Mouse (Mus musculus): Measurements from ENCODE around the gene Rbmx. TPM values are rescaled to one million over a fixed set of nuclear protein-coding genes. Genes with fewer than 3 reads are reported as not detected.

The Rbmx gene
- 10 to 100 TPM; 10.7 to 13.8 (median 11.9) TPM for total RNA-seq (2022)

DNA sequence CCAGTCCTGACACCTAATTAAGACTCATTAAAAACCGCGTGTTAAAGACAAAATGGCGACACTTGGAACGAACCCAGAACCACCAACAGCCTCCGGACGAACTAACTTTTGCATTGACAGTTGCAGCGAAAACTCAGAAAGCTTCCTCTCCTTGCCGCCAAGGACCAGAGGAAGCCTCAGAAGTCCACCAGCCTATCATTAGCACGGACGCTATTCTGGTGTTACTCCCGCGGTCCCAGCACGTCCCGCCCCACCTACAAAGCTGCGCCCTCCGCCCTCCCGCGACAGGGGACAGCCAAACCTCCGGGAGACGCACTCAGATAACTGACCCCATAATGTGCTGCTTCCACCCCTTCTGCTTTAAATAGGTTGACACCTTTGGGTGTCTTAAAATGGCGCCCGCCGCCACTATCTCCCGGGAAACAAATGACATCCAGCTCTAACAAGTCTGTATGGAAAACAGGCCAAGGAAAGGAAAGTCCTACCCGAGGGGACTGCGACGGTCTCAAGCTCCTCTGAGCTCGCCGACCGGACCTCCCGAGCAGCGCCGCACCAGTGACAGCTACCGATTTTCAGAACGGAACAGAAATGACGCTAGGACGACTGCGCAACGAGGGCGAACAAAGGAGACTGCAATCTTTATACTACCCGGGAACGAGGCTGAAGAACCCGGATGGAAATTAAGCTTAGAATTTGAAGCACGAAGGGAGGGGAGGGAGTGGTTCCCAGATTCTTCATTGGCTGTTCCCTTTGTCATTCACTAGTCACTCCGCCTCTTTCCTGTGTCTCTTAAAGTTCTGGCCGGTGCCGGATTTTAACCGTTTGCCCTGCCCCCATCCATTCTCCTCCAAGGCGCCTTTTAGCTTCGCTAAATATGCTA lies at the start of gene Rbmx:
TSS of gene Rbmx (minus strand) at position 670 of the 880 bp plus-strand sequence.
- DNase-seq (ENCODE audit: low spot score in 2 of 2), result peak; percentile 58 to 69

DNA sequence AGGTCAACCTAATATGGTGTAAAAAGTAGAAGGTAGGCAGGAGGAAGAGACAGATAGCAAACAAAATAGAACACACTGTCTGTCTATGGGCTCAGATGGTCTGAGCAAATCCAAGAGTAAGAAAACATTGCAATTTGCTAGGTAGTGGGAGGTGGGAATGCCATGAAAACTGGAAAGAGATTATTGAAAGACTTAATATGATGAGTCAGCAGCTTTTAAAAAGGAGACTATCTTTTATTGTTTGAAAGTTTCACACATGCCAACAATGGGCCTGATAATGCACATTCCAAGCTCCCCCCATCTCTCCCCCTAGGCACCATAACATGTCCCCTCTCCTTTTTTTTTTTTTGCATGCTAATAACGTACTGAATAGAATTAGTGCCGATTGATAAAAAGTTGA lies 41.1 kb upstream of the Rbmx start:
- no peak for DNase-seq (ENCODE audit: low spot score in 2 of 2)

DNA sequence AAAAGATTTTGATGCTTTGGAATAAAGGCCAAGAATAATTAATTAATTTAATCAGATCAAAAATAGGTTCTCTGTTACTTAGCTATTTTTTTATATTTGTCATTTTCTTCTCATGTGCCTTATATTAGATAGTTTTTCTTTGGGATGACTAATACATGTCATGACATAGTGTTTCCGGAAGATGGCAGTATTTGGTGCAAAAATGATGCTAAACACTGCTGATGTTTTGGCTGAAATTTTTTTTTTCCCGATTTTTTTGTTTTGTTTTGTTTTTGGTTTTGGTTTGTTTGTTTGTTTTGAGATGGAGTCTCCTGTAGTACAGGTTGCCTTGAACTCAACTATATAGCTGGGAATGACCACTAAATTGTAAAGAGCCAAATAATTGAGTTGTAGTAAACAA lies 38.8 kb upstream of the Rbmx start:
- no peak for DNase-seq (ENCODE audit: low spot score in 2 of 2)

DNA sequence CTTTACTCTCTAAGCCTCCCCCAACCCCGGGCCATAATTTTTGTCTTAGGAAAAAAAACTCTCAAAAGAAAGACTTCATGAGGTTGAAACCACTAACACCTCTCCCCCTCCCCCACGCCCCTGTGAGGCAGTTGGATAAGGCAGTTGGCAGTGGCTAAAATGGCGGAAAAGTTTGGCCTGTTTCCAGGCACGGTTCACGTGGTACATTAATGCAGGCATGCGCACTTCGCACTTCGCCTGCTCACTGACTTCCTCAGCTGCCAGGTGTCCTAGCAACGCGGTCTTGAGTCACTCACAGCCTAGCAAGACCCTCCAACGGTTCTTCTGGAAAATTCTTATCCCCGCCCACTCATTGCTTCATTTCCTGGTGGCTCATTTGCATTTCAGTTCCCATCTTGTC lies 15.9 kb upstream of the Rbmx start, which contains the start of gene Gm364:
TSS of gene Gm364 (plus strand) at position 386 of the 400 bp plus-strand sequence.
- no peak for DNase-seq (ENCODE audit: low spot score in 2 of 2)

DNA sequence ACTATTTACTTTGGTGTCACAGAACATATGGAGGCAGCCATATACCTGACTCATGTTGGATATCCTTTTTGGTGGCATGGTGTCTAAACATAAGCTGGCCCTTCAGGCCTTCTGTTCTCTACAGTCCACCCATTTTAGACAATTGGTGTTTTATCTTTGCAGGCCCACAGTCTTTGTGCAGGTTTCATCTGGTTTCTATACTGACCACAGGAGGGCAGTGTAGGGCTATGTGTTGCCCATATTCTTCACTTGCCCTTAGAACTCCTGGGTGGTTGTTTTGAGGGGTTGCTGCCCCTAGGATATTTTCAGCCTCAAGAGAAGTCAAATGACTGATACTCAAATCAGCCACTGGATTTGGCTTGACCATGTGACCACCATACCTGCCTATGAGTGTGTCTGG lies 10.8 kb upstream of the Rbmx start:
- no peak for DNase-seq (ENCODE audit: low spot score in 2 of 2)

GRCm38 (mm10) chrX:57401388-57401787 lies 8.6 kb upstream of the Rbmx start:
- DNase-seq (ENCODE audit: low spot score in 2 of 2), result no peak

- no peak for DNase-seq (ENCODE audit: low spot score in 2 of 2)
Observed at GRCm38 (mm10) chrX:57393412-57393811, 576 bp upstream of the Rbmx start.

GRCm38 (mm10) chrX:57380915-57381314 lies 11.9 kb downstream of the Rbmx start:
- no peak for DNase-seq (ENCODE audit: low spot score in 2 of 2)

GRCm38 (mm10) chrX:57378579-57378978 lies 14.3 kb downstream of the Rbmx start:
- DNase-seq (ENCODE audit: low spot score in 2 of 2), result no peak

- no peak for DNase-seq (ENCODE audit: low spot score in 2 of 2)
Observed at GRCm38 (mm10) chrX:57377096-57377495, 15.7 kb downstream of the Rbmx start.

DNA sequence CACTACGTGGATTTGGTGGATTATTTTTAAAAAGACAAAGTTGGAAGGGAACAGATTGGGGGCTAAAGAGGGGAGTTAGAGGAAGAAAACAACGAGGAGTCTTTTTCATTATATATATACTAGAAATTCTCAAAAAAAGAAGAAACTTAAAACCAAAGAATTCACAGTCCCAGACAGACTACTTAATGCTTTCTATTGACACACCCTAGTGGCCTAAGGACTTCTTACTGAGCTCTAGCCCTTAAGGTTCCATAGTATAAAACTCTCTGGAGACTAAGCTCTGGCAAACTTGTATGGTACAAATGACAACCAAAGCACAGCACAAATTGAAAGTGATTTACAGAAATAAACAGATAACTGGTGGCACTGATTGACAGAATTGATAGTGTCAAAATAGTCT lies 18.8 kb downstream of the Rbmx start:
- no peak for DNase-seq (ENCODE audit: low spot score in 2 of 2)

DNA sequence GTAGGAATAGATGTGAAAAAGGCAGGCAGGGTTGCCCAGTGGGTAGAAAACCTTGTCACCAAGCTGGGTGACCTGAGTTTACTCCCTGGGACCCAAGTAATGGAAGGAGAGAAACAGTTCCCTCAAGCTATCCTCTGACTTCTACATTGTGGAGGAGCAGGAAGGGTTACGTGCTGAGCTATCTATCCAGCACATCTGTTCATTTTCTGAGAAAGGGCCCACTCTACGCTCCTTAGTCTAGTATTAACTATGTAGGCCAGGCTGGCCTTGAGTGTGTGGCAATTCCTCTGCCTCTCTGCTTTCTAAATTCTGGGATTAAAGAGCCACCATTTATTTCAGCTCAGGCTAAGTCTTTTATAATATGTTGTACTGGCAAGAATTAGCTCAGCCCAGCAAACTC lies 19.3 kb downstream of the Rbmx start:
- no peak for DNase-seq (ENCODE audit: low spot score in 2 of 2)

DNA sequence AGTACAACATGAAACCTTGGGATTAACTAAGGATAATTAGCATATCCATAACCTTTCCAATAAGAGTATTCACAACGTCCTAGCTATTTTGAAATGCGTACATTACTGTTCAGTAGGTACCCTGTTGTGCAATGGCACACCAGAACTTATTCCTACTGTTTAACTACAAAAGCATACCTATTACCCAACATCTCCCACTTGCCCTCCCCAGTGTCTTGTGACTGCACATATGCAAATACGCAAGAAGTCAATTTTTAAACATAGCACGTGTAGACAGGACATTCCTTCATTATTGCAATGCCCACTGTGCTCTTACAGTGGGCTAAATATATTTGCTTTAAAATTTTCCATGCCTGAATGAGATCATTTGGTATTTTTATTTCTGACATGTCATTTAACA lies 19.9 kb downstream of the Rbmx start:
- no peak for DNase-seq (ENCODE audit: low spot score in 2 of 2)

DNA sequence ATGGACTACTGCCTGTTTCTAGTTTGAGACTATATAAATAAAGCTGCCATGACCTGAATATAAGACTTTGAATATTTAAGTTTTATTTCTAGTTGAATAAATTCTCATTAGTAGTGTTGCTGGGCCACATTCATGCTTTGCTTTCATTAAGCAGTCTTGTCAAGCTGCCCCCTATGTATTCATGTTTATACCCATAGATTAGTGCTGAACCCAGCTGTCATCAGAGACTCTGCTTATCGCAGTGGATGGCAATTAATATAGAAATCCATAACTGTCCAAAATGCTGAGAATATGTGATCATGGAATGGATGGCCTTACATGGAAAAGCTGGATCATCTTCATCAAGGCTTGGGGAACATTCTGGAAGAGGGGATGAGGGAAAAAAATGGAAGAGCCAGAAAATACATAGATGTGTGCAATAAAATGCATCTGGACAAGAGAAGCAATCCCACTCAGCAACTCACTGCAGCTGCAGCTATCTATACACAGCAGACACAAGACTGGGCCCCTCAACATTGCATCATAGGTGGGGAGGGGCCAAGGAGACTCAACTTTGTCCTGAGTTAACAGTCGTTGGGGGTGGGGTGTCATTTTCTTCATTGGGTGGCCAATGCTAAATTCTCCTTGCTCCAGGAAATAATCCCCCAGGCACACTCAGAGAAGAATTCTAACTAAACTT lies 27.8 kb downstream of the Rbmx start:
- no peak for DNase-seq (ENCODE audit: low spot score in 2 of 2)

- no peak for DNase-seq (ENCODE audit: low spot score in 2 of 2)
Observed at GRCm38 (mm10) chrX:57359316-57359715, 33.5 kb downstream of the Rbmx start.

DNA sequence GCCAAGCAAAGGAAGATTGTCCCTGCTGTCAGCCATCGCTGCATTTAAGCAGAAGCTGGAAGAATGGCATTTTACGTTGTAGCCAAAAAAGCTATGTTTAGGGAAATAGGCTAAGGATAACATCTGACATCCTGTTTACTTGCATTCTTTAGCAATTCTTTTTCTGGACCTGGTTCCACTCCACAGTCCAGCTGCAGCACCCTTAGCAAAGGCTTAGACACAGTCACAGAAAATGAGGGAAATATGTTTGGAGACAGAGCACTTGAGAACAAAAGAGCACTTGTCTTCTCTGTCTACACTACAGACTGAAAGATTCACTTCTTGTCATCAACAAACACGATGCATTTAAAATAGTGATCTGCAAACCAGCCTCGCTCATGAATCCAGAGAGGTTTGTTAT lies 53.6 kb downstream of the Rbmx start:
- DNase-seq (ENCODE audit: low spot score in 2 of 2), result no peak

DNA sequence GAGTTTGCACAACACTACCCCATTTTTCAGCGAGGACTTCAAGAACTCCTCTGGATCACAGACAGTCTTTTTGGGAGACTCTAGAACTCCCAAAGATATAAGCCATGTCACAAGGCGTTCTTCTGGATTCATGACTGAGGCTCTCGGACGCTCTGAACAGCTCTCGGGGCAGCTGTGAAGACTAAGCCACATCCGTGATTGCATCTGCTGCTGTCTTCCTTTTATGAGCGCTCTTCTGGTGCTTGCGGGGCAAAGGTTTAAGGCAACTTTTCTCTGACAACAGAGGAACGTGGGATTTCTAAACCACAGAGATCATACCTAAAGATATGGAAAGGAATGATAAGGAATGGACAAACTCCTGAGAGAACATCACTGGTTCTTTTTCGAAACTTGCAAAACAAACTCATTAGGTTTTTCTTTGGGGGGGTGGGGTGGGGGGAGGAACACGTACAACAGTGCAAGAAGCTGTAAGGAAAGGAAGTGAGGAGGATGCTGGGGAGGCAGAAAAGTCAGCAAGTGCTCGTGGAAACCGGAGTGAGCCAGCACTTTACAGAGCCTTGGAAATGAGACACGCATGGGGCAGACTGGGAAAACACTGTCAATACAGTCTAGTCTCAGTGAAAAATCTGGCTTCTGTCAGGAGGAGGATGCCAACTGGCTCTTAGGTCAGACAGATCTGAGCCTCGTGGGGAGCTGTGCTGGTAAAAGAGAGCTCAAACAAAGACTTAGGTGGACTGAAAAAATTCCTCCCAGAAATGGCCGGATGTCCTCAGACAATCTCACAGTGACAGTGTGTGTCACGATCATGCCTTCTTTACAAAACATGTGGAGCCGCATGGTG lies 54.2 kb downstream of the Rbmx start, which contains the start of gene Arhgef6:
TSS of gene Arhgef6 (minus strand) at position 359 of the 841 bp plus-strand sequence.
- DNase-seq (ENCODE audit: low spot score in 2 of 2), result peak in 1 of 2 experiments; percentile 3

DNA sequence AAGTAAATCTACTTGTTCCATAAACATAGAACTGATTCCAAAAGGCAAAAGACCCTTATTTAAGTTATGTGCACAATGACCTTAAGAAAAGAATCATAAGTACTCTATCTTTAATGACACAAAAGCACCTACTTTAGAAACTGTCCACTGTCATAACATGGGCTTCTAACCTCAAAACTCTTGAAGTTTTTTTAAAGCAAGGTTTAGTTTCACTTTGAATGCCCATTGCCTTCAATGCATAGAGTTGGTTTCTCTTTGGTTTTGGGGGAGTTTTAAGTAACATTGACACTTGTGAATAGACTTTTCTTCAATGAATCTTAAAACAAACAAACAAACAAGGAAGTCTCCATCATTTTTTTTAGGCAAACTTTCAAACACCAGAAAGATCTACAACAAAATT lies 55.3 kb downstream of the Rbmx start:
- no peak for DNase-seq (ENCODE audit: low spot score in 2 of 2)

GRCm38 (mm10) chrX:57336958-57337357 lies 55.9 kb downstream of the Rbmx start:
- no peak for DNase-seq (ENCODE audit: low spot score in 2 of 2)

GRCm38 (mm10) chrX:57335313-57335712 lies 57.5 kb downstream of the Rbmx start:
- DNase-seq (ENCODE audit: low spot score in 2 of 2), result no peak
